Mouse (Mus musculus) cerebellum, adult 9-11 months (tissue): ENCODE measurements around the gene Ghr.

Experiments
- DNase-seq: peaks from one replicate; pipeline ENCODE4 v3.0.0; 2022

Ghr gene

DNA sequence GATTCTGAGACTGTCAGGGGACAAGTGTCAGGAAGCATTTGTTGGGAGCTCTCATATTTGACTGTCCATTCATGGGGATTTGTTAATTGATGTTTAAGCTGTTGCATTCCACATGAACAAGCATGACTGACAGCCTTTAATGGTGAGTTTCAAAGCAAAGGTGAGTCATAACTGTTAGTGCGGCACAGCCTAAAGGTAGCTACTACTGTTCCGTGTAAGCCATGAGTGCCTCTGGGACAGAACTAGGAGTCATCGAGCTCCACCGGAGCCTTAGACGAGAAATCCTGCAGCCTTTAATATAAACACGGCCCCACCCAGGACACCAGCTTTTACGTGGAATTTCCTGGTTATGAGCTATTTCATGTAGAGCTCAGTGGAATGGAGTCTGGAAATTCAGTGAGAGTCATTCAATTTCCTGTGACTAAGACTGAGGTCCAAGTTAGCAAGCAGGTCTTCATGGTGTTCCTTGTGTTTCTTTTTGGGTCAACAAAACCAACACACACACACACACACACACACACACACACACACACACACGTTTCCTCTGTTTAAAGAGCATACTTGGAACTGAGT, 138.8 kb downstream of the Ghr start:
- no peak for DNase-seq

DNA sequence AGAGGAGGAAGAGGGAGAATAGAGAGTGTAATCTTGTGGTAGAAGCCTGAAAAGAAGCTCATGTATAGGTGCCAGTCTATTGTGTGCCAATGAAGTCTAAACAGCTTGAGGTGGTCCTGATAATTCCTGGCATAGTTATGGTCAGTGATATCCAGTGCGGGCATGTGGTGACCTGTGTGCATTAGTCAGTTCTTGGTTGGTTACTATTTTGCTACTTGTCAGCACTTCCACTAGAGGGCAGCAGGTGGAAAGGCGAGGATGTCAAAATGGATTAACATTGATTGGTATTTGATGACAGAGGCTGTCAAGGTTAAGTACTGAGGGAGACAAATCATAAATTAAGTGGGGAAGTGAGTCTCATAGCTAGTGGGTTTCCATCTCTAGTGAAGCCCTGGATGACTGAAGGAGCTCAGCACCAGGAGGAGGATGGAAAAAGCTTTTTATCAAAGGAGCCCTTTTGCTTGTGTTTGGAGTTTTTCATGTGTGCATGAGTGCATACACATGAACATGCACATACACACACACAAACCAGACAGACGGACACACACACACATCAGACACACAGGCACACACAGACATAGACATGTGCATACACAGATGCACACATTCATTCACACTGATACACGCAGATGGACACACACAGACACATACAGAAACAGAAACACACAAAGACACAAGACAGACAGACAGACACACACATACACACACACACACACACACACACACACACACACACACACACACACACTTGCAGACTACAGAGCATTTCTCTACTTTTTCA, 141.6 kb downstream of the Ghr start:
- no peak for DNase-seq

DNA sequence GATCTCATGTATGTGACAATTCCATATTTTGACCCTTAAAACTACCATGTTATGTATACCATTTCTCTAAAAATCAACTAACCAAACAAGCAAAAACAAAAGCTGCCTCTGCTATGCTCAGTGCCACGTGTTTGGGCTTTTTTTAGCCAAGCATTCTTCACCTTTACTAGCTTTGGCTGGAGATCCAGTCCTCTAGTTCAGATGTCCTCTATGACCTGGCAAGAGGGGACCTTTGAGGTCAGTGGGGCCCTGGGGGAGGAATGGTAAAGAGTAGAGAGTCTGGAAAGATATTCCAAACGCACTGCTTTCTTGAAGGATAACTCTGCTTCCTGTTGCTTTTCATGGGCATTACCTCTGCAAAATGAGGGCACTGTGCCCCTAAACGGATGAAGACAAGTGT, 145.9 kb downstream of the Ghr start:
- no peak for DNase-seq

DNA sequence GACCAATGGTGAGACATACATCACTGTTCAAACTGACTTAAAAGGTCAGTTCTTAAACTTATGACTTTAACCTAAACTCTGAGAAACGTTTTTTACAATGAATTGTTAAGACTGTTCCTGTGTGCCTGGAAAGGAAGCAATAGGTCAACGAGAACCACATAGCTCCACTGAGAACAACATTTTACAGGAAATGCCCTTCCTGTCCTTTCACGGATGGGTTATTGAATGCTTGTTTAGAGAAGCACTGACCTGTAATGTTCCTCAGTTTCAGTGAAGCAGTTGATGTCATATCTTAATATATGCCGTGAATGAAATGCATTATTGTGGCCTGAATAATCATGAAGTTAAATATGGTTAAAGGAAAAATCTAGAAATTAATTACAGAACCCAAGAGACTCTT, 147.7 kb downstream of the Ghr start:
- DNase-seq, result no peak

DNA sequence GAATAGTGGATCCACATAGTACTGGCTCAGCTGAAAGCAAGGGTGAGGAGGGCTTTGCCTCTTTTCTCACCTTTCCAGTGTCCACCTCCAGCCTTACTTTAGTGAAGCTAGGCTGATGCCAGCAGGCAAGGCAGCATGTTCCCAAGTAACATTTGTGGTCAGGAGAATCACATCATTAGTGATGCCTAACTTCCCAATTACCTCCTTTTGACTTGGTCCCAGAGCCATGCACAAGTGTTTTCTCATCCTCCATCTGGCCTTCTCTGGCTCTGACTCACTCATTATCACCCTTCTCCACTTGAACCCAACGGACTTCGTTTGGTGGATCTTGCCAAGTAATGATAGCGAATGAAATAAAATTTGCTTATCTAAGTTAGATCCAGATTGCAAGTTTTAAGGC, 148.8 kb downstream of the Ghr start:
- DNase-seq, result no peak

DNA sequence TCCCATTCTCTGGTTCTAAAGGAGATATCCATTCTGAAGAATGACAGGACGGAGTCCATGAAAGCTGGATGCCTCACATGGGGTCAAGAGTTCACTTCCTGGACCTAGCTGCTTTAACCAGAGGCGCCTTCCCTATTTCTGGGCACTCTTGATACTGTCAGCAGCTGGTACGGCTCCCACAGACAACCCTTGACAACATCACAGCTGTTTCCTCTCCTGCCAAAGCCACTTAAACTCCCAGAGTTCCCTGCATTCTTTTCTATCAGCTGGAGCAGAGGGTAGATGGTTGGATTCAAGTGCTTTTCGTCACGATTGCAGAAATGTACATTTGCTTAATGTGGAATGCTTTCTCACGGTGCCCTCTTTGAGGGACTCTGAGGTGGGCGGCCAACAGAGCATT, 150.0 kb downstream of the Ghr start:
- no peak for DNase-seq

DNA sequence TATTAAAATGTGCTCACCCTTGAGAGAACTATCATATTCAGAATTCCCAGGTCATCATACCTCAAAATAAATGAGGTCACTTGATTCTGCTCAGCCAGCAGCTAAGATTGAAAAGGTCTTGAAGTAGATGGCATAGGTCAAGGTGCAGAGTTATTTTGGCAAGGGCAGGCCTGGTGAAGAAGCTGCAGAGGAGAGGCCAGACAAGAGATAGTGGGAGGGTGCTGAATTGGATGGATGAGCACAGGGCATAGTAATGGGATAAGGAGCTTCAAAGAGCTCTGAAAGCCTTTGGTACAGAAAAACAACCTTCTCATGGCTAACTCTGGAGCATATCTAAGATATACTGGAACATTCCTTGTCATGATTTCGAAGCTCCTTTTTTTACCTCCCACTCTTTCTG, 150.5 kb downstream of the Ghr start:
- DNase-seq, result no peak

DNA sequence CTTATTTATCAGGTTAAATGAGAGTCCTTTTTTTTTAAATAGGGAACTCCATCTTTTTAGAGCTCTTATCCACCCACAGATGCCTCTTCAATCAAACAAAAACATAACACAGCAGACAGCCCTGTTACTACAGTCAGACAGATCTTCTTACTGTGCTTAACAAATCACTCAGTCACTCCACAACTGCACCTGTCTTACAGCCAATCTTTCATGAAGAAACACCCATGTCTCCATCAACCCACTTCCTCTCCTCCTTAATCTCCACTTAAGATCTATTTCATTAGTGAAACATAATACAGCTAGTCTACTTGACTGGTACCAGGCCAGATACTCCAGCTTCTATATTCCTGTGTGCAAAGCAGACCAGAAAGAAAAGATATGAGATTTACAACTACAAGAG, 153.9 kb downstream of the Ghr start:
- no peak for DNase-seq

DNA sequence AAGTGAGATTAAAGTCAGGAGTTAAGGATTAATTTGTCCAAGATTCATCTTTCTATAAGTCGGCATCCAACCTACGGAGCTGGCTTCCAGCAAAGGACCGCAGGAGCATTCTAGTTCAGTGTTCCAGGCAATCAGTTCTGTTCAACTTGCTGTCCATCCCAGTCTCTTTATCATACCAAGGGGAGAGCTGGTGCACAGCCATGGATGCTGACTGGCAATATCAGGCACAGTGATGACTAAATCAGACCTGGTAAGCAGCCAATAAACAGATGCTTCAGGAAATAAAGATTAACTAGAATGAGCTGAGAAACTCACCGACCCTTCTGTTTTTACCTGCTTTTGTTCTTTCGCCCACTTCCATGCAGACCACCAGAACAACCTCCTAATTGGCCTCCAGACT, 154.3 kb downstream of the Ghr start:
- DNase-seq, result no peak

DNA sequence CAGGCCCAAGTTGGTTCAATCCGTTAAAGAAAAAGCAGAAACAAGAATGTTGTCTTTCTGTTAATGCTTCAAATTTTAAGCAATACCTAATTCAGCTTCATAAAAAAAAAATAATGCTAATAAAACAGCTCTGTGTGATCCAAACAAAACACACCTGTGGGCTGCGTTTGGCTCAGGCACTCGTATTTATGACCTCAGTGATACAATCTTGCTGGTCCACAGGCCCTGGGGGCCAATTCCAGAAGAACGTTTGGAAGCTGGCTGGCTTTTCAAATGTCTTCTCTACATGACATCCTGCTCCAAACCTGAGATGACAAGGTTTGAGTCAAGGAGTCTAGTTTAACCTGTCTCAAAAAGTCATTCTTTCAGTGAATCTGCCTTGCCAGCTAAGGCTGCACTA, 156.9 kb downstream of the Ghr start:
- no peak for DNase-seq

DNA sequence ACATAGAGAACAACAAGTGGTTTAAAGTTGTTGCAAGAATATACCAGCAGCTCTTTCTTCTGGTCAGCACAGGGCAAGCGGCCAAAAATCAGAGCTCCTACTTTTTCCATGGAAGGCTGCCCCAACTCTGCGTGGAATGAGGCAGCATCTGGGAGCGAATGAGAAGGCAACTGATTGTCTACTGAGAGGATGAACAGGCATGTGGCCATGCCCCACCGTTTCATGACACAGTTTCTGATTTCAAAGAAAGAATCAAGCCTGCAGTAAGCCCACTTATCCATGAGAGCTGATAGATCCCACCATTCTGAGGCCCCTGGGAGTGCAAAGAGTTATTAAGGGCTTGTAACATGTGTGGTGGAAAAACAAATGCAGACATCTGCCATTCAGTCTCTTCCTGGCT, 160.1 kb downstream of the Ghr start:
- no peak for DNase-seq

DNA sequence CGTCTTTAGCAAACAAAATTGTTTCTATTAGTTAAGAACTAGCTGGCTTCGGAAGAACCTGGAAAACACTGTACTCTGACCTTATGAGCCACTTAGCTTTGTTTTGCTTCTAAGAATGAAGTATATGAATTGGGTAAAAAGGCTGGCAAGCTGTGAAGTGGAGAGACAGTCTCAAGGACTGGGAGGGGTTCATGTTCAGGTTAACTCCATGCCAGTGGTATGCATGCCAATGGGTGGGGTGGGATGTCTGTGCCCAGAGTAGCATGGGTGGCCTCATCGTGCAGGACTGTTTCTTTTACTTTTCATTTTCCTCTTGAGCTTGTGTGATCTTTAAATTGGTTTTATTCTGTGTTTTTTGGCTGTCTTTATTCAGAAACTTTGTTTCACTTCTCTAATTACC, 165.6 kb downstream of the Ghr start:
- DNase-seq, result no peak

DNA sequence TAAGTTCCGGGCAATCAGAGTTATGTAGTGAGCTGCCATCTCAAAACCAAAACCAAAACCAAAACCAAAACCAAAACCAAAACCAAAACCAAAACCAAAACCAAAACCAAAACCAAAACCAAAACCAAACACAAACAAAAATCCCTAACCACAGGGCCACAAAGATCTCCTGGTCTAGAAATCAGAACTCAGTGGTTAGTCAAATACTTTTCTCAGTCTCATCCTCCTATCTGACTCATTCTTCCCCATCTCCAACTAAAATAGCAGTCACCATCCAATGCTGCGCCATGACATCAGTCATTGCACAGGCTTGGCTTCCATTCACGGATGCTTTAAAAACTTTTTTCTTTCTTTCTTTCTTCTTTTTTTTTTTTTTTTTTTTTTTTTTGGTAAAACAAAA, 170.2 kb downstream of the Ghr start:
- no peak for DNase-seq

DNA sequence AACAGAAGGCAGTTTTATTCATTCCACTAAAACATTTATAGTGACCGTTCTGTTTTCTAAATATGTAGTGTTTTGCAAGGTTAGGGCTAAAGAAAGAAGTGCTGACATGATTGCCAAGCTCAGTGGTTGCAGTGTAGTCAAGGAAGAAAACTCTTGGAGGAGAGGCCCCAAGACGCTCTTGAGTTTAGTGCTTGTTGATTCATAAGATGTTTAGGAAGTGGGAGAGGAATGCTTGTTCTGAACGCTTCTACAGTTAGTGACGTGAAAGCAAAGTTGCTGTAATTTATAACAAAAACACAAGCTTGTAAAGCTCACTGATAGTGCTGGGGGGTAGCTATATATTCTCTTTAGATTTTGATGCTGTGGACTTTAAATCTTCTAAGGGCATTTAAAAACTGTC, 174.8 kb downstream of the Ghr start:
- DNase-seq, result no peak

DNA sequence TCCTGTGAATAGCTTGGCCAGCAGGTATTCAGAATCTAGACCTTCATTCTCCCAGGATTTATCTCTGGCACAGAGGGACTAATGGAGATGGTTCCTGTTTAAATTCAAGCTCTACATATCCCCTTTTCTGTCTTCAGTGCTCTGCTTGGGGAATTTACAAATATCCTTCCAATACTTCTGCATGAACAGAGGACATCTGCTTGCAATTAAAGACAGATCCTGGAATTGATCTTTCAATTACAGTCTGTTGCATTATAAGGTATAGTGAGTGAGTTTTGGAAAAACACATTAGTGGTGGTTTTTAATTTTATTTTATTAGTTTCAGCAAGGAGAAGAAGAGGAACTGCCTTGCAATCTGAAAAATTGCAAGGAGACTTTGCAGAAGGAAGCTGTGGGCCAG, 184.1 kb downstream of the Ghr start:
- no peak for DNase-seq

DNA sequence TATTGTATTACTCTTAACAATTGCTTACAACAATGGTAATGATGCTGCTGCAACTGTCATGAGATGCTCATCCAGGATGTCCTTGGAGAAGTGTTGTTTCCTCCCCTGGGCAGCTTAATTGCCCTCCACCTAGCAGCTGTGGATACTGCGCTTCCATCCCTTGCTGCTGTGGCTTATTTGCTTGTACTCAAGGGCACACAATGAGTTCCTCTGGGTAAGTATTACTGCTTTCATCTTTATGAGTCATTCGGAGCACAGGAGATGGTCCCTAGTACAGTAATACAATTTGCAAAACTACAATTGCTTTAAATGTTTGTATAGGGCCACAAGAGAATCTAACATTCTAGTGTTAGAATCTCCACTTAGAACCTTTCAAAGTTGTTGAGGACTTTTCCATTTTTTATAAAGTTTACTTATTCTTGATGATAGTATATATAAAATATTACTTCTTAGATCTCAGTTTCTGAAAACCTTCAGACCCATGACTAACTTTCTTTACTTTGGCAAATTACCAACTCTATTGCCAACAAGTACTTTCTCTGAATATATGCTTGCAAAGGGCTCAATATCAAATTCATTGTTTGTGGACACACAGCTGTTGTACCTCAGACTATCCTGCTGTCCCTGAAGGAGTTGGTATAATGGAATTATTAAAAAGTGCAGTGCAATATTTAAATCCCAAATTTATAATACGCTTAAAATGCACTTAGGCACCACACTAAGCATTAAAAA, 185.8 kb downstream of the Ghr start:
- DNase-seq, result no peak

DNA sequence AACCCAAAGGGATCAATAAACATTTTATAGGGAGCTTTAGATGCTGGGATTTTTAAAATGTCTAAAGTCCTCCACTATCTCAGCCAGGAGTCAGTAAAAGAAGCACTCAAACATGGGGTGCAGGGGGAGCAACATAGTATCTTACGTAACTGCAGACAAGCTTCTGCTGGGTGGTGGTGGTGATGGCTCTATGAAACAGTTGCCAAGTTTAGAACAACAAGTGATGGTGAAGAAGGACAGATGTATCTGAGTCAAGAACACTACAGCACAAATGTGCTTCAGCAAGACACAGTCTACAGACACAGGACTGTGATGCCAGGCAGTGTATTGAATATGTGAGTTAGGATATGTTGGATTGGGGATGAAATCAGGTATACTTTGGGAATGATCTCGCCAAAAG, 187.1 kb downstream of the Ghr start:
- DNase-seq, result no peak

DNA sequence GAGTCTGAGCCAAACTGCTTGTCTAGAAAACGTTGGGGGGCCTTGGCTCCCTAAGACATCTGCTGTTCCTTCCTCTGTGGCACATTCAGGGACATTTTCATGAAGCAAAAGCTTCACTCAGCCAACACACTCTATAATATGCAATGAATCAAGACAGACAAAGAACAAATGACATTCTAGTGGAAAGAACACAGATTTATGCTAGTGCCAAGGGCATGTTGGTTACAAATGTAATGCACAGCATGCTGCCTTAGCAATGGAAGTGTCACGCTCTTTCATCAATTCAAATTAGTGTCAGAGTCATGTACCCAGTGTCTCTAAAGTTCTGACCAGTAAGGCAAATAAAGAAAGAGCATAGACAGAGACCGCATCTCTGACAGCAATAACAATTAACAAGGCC, 187.6 kb downstream of the Ghr start:
- DNase-seq, result no peak

DNA sequence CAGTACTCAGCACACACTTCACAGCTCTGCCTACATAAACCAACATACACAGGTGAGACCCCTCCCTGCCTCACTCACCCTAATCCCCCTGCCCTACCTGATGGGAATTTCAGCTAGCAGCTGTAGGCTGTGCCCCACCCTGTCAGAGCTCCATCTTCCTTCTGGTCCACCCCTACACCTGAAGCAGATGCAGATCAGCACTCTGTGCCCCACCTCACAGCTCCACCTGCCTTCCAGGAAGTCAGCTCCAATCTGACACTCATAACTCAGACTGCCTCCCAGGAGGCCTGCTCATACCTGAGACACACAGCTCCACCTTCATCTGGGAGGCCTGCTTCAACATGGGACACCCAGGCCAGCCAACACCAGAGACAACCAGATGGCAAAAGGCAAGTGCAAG, 192.6 kb downstream of the Ghr start:
- DNase-seq, result no peak

DNA sequence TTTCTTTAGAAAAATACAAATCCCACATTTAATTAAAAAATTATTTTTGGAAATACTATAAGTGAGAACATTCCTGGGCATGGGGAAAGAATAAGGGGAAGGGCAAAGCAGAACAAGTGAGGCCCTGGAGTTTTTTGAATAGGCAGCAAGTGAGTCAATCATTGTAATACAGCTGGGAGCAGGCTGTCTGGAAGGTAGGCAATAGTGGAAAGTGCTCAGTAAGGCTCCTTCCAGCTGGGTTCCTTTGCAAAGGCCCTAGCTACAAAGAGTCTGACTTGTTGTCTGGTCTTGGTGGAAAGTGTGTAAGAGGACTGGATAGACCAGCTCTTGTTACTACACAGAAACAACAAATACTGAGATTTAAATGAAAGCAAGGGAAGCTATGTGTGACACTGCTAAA, 194.3 kb downstream of the Ghr start:
- DNase-seq, result no peak

DNA sequence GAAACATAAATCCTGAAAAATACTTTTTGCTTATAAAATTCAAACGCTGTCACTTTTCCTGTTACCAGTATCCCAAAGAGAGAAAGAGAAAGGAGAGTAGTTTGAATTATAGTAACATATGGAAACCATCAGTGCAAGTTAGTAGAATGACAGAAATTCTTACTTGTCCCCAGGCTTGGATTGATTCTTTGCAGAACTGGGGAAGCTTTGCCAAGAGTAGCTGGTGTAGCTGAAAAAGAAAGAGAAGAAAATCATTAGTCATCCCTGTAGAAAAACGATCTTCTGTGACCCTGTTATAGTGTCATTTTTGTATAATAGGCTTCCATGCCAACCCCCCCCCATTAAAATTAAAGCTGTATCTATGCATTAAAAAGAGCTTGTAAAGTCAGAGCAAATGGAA, 194.8 kb downstream of the Ghr start:
- DNase-seq, result no peak

DNA sequence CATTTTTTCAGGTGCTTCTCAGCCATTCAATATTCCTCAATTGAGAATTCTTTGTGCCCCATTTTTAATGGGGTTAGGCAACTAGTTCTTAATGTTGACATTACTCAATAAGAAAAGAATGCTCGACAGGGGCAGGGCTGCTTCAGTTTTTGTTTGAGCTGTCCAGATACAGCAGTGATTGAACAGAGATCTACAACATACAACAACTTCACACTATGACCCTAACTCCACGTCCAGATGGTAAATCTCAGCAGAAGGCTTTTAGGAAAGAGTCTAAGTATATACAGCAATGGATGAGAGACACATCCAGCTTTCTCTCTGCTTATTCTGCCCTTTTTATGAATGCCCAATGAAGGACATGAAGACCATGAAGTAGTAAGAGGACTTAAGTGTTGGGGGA, 199.5 kb downstream of the Ghr start:
- no peak for DNase-seq

DNA sequence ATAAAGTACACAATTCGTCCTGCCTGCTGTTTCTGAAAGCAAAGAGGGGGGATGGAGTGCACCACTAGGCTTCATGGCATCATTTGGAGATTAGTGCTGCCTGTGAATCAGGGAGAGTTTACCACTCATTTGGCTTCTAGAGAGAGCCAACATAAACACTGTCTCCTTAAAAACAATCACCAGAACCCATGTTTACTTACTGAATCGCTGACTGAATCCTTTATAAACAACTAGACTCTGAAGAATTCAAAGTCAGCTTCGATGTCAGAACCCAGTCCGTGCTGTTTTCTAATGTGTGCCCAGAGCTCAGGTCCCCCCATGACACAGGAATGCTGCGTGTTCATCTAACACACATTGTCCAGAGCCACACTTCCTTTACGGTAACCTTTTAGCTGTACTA, 201.9 kb downstream of the Ghr start:
- no peak for DNase-seq

DNA sequence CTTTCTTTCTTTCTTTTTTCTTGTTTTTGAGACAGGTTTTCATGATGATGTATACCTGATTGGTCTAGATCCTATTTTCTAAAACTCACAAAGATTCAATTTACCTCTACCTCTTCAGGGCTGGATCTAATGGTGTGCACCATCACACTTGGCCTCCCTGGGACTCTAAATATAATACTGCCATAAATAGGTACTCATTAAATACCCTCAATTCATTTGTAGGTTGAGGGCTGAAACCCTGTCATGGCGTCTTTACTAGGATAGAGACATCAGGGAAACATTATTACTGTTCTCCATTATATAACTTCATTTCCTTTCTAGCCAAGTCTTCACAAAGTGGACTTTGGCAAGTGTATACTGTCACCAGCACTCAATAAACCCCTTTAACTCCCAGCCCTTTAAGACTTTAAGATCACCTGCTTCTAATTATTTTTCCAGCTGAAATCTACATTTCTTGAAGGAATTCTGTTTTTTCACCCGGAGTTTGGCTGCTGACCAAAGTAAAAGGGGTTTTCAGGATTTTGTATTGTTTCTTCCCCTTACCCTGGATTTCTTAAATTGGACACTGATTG, 214.9 kb downstream of the Ghr start:
- DNase-seq, result no peak
